Mouse (Mus musculus) right cerebral cortex, postnatal 25 days (tissue): ENCODE measurements at regions not wholly inside any gene's neighbourhood (a gene's known extent, or its start where the extent isn't known, plus 50 kb on each side); places are given as distances from the start of the nearest gene placed in this dataset.

Experiments used
- DNase-seq: peaks from one replicate; pipeline ENCODE4 v3.0.0; 2022

GRCm38 (mm10) chr19:48090393-48090792 is 115.4 kb upstream of the Sorcs3 start:
- peak; percentile 50 for DNase-seq

DNA sequence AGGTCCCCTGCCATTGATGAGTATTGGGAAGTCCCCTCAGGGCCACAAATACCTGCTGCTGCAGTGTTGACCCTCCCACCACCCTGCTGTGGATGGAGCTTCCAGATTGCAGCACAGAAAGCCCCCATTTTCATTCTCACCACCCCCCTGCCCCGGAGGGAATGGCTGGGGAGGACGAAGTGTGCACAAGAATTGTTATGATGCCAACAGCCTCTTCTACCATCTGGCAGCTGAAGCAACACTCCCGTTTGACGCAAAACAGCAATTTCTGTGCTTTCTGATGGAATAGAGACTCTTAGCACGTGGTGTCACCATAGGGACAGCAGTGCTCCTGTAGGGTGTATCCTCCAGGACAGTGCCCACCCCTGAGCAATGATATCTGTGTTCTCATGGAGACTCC is 108.5 kb upstream of the Sorcs3 start:
- DNase-seq: peak; percentile 63

- DNase-seq: peak; percentile 74
Measured at GRCm38 (mm10) chr19:48097942-48098596, 107.8 kb upstream of the Sorcs3 start.

- DNase-seq: no peak
Measured at GRCm38 (mm10) chr19:48100991-48101390, 104.8 kb upstream of the Sorcs3 start.

DNA sequence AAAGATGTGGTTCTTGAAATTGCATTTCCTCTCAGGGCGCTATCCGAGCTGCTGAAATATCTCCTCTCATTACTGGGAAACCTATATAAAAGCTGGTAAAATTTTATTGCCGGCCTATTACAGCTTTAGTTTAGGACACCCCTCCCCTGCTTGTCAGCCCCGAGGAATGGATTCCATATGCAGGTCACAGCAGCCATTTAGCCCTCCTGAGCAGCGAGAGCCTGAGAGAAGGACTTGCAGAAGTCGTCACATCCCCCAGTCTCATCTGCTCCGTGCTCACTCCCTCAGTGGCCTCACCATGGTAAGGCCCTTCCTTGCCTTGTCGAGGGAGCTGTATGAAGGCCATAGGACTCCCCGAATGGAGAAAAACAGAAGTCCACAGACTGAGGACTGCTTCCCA is 90.7 kb upstream of the Sorcs3 start:
- DNase-seq: no peak

DNA sequence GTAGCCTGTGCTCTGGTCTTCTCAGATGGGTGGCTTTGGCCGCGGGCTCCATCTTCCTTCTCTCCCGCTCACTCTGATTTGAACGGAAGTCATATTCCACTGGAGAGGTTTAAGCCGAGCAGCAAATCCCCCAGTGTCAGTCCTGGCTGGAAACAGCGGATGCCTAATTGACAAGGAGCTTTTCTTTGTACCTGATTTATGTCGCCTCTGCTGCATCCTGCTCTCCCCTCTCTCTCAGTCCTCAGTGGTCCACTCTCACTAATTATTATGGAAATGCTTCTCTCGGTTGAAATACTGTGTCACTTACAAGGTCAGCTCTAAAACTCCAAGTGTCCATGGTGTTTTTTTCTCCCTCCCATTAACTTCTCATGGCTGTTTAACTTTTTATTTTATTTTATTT is 90.1 kb upstream of the Sorcs3 start:
- no peak for DNase-seq

GRCm38 (mm10) chr19:48116689-48117088 is 89.1 kb upstream of the Sorcs3 start:
- no peak for DNase-seq

DNA sequence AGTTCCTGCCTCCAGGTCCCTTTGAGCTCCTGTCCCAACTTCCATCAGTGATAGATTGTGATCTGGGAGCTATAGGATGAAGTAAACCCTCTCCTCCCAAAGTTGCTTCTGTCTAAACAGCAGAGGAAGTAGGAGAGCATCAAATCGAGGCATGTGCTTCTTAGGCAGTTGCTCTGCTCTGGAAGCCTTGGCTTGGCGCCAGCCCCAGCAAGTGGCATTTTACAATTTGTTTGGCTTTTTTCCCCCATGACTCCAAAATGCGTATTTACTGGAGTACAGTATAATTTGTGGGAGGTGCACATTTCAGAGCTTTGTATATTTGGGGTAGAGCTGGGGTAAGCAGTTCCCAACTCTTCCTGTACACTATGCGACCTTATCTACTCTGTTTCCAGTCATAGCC is 88.2 kb upstream of the Sorcs3 start:
- no peak for DNase-seq

GRCm38 (mm10) chr19:48122281-48122680 is 83.5 kb upstream of the Sorcs3 start:
- DNase-seq: no peak

GRCm38 (mm10) chr19:48123777-48124176 is 82.0 kb upstream of the Sorcs3 start:
- DNase-seq: peak; percentile 22

- DNase-seq: no peak
Measured at GRCm38 (mm10) chr19:48125731-48126130, 80.1 kb upstream of the Sorcs3 start.

- DNase-seq: peak; percentile 22
Measured at GRCm38 (mm10) chr19:48128089-48128488, 77.7 kb upstream of the Sorcs3 start.

GRCm38 (mm10) chr19:48136231-48136630 is 69.6 kb upstream of the Sorcs3 start:
- DNase-seq: no peak

GRCm38 (mm10) chr19:48144129-48144528 is 61.7 kb upstream of the Sorcs3 start:
- peak; percentile 51 for DNase-seq
